Mouse (Mus musculus): ENCODE data around the gene Gm37240. TPM values are rescaled to one million over a fixed set of nuclear protein-coding genes. Genes with fewer than 3 reads are reported as not detected.

Gm37240 gene
- polyA plus RNA-seq, 1 experiment from 2014 or later: 3.0 TPM

DNA sequence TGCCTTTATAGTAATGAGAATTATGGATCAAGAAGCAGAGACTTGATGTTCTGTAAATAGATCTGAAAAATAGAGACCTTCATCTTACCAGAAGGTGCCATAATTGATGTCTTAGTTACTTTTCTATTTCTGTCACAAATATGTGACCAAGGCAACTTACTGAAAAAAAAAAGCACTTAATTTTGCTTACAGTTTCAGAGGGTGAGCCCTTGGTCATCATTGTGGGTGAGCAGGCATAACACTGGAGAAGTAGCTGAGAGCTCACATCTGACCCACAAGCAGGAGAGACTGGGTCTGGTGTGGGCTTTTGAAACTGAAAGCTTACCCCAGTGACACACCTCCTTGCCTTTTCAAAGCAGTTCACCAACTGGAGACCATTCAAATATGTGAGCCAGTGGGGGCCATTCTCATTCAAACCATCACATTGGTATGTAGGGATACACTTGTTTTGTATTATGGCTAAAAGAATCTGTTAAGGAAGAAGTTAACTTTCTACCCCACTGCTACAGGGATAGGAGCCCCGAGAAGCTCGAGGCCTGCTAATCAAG, 1066.6 kb downstream of the Gm37240 start:
- no peak overlapping the region for H3K4me3 ChIP-seq
- WGBS: 83% methylated on average over 2 of the region's 2 CpGs
- no peaks in the 10 kb centered on the region for H3K9me3 ChIP-seq
- H3K27ac ChIP-seq: no peak overlapping the region
- peaks cover 3% of the 10 kb centered on the region; the same call in 1 of the 2 replicates for H3K36me3 ChIP-seq
- no peak for DNase-seq (ENCODE audit: low spot score)
- peaks cover 7% of the 10 kb centered on the region for H3K4me1 ChIP-seq
- no peaks in the 10 kb centered on the region for H3K27me3 ChIP-seq (ENCODE audit: insufficient read depth, poor library complexity, severe bottlenecking)

DNA sequence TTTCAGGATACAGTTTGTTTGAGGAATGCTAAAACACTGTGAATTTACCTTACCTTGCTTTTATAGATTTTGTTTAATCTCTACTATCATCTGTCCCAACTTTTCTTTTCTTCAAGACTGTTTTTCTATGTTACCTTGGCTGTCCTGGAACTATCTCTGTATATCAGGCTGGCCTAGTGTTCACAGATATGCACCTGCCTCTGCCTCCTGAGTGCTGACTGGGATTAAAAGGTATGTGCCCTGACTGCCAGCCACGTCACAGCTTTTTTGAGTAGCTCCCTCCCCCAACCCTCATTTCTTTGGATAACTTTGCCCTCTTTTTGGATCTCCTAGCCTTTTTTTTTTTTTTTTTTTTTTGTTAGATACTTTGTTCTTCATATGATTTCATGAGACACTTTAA, 1070.4 kb downstream of the Gm37240 start:
- H3K4me3 ChIP-seq: no peak overlapping the region
- no peak overlapping the region for H3K27ac ChIP-seq
- H3K36me3 ChIP-seq: peaks cover 3% of the 10 kb centered on the region; the same call in 1 of the 2 replicates
- H3K27me3 ChIP-seq (ENCODE audit: insufficient read depth, poor library complexity, severe bottlenecking): no peaks in the 10 kb centered on the region
- 63% methylated on average over 1 of the region's 1 CpGs for WGBS
- no peaks in the 10 kb centered on the region for H3K9me3 ChIP-seq
- H3K4me1 ChIP-seq: peaks cover 24% of the 10 kb centered on the region
- DNase-seq (ENCODE audit: low spot score): no peak

DNA sequence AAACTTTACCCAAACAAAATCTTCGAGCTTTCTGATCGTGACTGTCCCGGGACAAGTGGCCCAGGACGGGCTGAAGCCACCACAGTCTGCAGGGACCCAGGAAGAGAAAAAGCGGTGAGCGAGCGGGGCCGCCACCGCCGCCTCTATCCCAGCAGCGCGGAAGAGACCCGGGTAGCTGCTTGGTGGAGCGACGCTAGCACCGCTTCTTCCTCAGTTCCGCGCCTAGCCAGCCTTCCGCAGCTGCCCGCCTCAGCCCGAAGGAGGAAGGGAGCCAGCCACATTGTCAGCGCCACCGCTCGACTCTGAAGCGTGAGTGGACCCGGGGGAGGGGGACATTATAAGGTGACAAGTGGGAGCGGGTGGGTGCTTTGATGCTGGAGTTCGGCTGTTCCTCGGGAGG, 1071.9 kb downstream of the Gm37240 start:
- Histone ChIP-seq H3K27me3 (ENCODE audit: insufficient read depth, poor library complexity, severe bottlenecking) (no peaks in the 10 kb centered on the region), H3K27ac (peak overlapping the region; percentile 94), H3K4me1 (peaks cover 24% of the 10 kb centered on the region), H3K4me3 (peak overlapping the region; percentile 97), H3K36me3 (peaks cover 3% of the 10 kb centered on the region; the same call in 1 of the 2 replicates), H3K9me3 (no peaks in the 10 kb centered on the region)
- DNase-seq (ENCODE audit: low spot score): peak; percentile 77
- under 1% methylated on average over 29 of the region's 29 CpGs for WGBS

DNA sequence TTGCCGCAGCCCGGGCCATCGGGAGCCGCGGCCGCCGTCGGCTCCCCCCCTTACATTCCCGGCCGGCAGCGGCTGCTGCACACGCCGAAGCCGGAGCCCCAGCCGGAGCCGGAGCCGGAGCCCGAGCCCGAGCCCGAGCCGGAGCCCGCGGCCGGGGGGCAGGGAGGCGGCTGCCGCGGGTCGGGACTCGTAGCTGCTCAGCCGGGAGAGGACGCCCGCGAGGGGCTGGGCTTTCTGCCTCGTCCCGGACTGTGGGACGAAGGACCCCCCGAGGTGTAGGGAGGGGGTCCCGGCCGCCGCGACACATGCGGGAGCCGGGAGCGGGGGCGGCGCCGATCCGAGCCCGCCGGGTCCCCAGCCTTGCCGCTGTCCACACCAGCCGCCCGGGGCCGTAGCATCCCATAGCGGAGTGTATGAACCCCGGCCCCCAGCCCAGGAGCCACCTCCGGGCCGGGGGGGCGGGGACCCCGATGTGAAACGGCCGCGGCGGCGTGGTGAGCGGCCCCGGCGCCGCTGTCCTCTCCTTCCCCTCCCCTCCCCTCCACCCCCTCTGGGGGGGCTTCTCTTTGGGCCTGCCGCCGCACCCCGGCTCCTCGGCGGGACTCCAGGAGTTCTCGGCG, 1072.4 kb downstream of the Gm37240 start, which contains the start of gene Fbxw7:
TSS of gene Fbxw7 (plus strand) at position 507 of the 620 bp plus-strand sequence.
- no peaks in the 10 kb centered on the region for H3K9me3 ChIP-seq

DNA sequence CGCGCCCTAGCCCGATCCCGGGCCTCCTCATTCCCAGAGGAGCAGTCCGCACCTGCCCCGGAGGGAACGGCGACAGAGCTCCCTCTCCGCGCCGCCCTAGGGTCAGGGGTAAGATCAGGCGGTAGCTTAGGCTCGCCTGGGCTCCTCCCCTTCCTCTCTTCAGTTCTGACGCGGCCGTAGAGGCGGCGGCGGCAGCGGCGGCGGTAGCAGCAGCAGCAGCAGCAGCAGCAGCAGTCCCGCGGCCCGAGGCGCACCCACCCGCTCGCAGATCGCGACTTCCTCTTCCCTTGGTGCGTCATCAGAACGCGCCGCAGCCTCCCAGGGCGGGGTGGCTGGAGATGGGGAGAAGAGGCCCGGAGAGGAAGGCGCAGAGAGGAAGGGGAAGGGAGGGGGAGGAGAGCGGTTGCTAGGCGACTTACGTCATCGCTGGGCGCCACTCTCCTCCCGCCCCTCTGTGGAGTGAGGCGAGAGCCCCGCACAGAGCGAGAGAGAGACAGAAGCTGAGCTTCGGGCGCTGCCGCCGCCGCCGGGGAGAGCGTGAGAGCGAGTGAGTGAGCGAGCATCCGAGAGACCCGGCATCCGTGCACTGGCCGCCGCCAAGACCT, 1073.1 kb downstream of the Gm37240 start:
- H3K27ac ChIP-seq: peak overlapping the region; percentile 94
- WGBS: 0% methylated on average over 56 of the region's 60 CpGs
- peaks cover 3% of the 10 kb centered on the region; the same call in 1 of the 2 replicates for H3K36me3 ChIP-seq
- H3K4me1 ChIP-seq: peaks cover 24% of the 10 kb centered on the region
- H3K27me3 ChIP-seq (ENCODE audit: insufficient read depth, poor library complexity, severe bottlenecking): no peaks in the 10 kb centered on the region
- H3K9me3 ChIP-seq: no peaks in the 10 kb centered on the region
- peak overlapping the region; percentile 97 for H3K4me3 ChIP-seq
- DNase-seq (ENCODE audit: low spot score): peak; percentile 99

More for the DNA sequence above, 1072.4 kb downstream of the Gm37240 start, which contains the start of gene Fbxw7:
- WGBS: under 1% methylated on average over 61 of the region's 76 CpGs
- Histone ChIP-seq H3K27me3 (ENCODE audit: insufficient read depth, poor library complexity, severe bottlenecking) (no peaks in the 10 kb centered on the region), H3K27ac (peak within 1 kb of the TSS; percentile 94), H3K4me3 (peak within 1 kb of the TSS; percentile 97), H3K36me3 (peaks cover 3% of the 10 kb centered on the region; the same call in 1 of the 2 replicates), H3K4me1 (peaks cover 24% of the 10 kb centered on the region)
- no peak for DNase-seq (ENCODE audit: low spot score)

DNA sequence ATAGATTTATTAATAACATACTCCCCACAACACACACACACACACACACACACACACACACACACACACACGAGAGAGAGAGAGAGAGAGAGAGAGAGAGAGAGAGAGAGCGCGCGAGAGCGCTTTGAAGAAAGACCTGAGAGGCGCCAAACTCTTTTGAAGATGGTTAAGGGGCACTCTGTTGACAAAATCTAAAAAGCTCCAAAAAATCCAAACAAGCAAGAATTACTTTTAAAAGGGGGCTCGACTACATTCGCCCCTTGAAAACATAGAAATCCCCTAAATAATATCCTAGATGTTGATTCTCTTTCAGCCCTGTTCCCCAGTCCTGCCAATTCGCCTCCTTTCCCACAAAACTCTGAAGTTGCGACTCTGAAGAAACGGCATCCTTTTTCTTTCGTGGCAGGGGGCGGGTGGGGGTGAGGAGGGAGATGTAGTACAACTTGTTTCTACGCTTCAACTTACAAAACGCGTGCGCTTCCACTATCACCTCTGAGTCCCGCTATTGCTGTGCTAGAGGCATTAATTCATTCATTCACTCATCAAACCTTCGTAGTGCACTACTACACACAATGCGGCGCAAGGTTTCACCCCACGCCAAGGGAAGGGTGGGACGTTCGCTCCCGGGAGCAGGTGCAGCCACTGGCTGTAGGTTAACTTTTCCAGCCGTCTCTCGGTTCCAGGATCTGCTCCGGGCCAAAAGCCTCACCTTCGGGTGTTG, 1073.7 kb downstream of the Gm37240 start:
- no peak for DNase-seq (ENCODE audit: low spot score)
- Histone ChIP-seq H3K36me3 (peaks cover 2% of the 10 kb centered on the region; the same call in 1 of the 2 replicates), H3K4me1 (peaks cover 24% of the 10 kb centered on the region), H3K27ac (peak overlapping the region; percentile 94), H3K4me3 (peak overlapping the region; percentile 97), H3K27me3 (ENCODE audit: insufficient read depth, poor library complexity, severe bottlenecking) (no peaks in the 10 kb centered on the region), H3K9me3 (no peaks in the 10 kb centered on the region)
- 1% methylated on average over 29 of the region's 29 CpGs for WGBS

DNA sequence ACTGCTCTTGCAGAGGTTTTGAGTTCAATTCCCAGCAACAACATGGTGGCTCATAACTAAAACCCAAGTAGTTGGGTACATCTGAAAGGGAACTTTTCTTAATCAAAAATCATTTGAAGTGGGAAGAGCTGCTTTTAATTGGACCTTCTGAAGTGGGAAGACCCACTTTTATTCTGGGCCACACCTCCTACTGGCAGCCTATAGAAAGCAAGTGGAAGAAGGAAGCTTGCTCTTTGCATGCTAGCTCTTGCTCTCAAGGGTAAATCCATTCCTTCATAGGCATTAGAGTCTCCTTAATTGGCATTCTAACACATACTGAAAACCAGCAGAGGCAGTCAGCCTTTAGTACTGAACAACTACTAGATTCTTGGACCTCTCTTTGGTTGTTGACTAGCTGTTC, 1076.5 kb downstream of the Gm37240 start:
- no peak for DNase-seq (ENCODE audit: low spot score)
- H3K27ac ChIP-seq: no peak overlapping the region
- no peaks in the 10 kb centered on the region for H3K36me3 ChIP-seq
- peaks cover 18% of the 10 kb centered on the region for H3K4me1 ChIP-seq
- H3K27me3 ChIP-seq (ENCODE audit: insufficient read depth, poor library complexity, severe bottlenecking): peaks cover 3% of the 10 kb centered on the region; the same call in 1 of the 2 replicates
- no peak overlapping the region for H3K4me3 ChIP-seq
- H3K9me3 ChIP-seq: no peaks in the 10 kb centered on the region

DNA sequence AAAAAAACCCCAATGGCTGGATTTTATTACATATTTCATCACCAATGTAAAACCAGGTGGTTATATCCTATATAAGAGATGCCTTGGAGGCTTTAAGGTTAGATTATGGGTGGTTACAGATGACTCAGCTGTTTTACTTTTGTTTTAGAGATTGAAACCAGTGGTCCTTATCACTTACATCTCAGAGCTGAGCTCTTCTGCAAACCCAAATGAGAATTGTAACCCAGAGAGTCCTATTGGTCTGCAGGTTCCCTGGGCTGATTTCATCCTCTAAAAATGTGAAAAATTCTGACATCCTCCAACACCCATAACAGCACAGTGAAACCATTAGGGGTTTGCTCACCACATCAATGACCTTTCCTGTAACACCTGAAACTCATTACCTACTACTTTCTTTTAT, 1078.4 kb downstream of the Gm37240 start:
- DNase-seq (ENCODE audit: low spot score): no peak
- Histone ChIP-seq H3K4me3 (no peak overlapping the region), H3K36me3 (no peaks in the 10 kb centered on the region), H3K4me1 (peaks cover 17% of the 10 kb centered on the region), H3K27ac (no peak overlapping the region), H3K9me3 (no peaks in the 10 kb centered on the region), H3K27me3 (ENCODE audit: insufficient read depth, poor library complexity, severe bottlenecking) (peaks cover 3% of the 10 kb centered on the region; the same call in 1 of the 2 replicates)

DNA sequence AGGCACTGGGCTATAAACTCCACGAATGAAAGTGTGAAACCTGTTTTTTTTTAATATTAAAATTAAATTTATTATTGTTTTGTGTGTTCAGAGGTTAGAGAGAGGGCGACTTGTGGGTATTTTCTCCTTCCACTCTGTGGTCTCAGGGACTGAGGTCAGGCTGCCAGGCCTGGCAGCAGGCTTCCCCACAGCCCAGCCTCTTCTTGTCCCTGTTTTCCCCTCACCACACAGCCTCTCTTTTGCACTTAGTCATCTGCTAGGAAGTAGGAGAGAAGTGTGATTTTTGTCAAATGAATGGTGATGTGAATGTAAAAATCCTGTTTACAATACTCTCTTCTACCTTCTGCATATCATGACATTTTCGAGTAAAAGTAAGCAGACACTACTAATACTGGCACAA, 1079.5 kb downstream of the Gm37240 start:
- H3K4me3 ChIP-seq: no peak overlapping the region
- H3K36me3 ChIP-seq: no peaks in the 10 kb centered on the region
- H3K4me1 ChIP-seq: peaks cover 11% of the 10 kb centered on the region
- WGBS: 71% methylated on average over 3 of the region's 3 CpGs
- H3K9me3 ChIP-seq: no peaks in the 10 kb centered on the region
- no peak for DNase-seq (ENCODE audit: low spot score)
- peaks cover 3% of the 10 kb centered on the region; the same call in 1 of the 2 replicates for H3K27me3 ChIP-seq (ENCODE audit: insufficient read depth, poor library complexity, severe bottlenecking)
- H3K27ac ChIP-seq: no peak overlapping the region

DNA sequence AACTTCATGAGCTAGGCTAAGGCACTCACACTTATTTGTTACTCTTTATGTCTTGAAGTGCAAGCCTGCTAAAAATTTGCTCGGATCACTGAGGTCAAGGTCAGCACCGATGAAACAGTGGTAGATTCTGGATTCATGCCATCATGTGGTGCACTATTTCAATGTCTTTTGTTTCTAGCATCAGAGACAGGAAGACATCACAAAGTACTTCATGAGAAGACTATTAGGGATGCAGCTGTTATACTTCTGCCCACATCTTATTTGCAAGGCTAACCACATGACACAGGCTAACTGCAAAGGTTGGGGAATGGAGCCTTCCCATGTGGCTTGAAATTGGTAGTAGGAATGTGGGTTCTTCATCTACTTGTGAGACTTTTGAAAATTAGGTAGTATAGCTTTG, 1081.1 kb downstream of the Gm37240 start:
- Histone ChIP-seq H3K36me3 (no peaks in the 10 kb centered on the region), H3K4me1 (peaks cover 9% of the 10 kb centered on the region), H3K27me3 (ENCODE audit: insufficient read depth, poor library complexity, severe bottlenecking) (peaks cover 3% of the 10 kb centered on the region; the same call in 1 of the 2 replicates), H3K9me3 (no peaks in the 10 kb centered on the region), H3K4me3 (no peak overlapping the region), H3K27ac (no peak overlapping the region)
- WGBS: 84% methylated on average over 2 of the region's 2 CpGs
- no peak for DNase-seq (ENCODE audit: low spot score)

DNA sequence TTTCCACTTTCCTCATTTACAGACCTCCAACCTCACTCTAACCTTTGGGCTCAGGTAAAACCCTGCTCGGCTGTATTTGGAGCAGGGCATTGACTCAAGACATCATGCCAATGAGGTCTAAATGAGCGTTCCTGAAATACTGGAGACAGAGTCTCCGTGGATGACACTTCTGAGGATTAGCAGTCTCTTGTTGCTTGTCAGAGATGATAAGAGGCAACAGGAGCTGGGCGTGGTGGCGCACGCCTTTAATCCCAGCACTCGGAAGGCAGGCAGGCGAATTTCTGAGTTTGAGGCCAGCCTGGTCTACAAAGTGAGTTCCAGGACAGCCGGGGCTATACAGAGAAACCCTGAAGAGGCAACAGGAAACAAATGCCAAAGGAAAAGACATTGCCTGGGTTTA, 1083.3 kb downstream of the Gm37240 start:
- WGBS: 29% methylated on average over 9 of the region's 9 CpGs

DNA sequence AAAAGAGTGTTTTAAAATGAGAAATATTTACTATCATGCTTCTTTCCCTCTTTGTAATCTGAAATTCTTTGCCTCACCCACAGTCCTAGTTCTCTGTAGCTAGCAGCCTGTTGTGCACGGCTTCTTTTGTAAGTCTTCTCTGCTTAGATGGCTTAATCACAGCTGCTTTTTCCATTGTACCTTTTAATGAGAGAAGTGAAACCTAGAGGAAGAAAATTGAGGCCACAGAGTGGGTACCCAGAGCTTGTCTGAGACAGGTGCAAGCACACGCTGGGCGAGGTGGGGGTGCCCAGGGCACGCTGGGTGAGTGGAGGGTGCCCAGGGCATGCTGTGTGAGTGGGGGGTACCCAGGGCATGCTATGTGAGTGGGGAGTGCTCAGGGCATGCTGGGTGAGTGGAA, 1099.4 kb downstream of the Gm37240 start:
- 86% methylated on average over 4 of the region's 4 CpGs for WGBS
- Histone ChIP-seq H3K4me1 (no peaks in the 10 kb centered on the region), H3K27me3 (ENCODE audit: insufficient read depth, poor library complexity, severe bottlenecking) (no peaks in the 10 kb centered on the region), H3K4me3 (no peak overlapping the region), H3K27ac (no peak overlapping the region), H3K36me3 (no peaks in the 10 kb centered on the region), H3K9me3 (no peaks in the 10 kb centered on the region; the same call in 1 of the 2 replicates)
- DNase-seq (ENCODE audit: low spot score): no peak

More for the DNA sequence above, 1083.3 kb downstream of the Gm37240 start:
- Histone ChIP-seq H3K27ac (no peak overlapping the region), H3K27me3 (ENCODE audit: insufficient read depth, poor library complexity, severe bottlenecking) (peaks cover 3% of the 10 kb centered on the region; the same call in 1 of the 2 replicates), H3K36me3 (no peaks in the 10 kb centered on the region), H3K4me1 (peaks cover 9% of the 10 kb centered on the region), H3K9me3 (no peaks in the 10 kb centered on the region), H3K4me3 (no peak overlapping the region)
- DNase-seq (ENCODE audit: low spot score): no peak

DNA sequence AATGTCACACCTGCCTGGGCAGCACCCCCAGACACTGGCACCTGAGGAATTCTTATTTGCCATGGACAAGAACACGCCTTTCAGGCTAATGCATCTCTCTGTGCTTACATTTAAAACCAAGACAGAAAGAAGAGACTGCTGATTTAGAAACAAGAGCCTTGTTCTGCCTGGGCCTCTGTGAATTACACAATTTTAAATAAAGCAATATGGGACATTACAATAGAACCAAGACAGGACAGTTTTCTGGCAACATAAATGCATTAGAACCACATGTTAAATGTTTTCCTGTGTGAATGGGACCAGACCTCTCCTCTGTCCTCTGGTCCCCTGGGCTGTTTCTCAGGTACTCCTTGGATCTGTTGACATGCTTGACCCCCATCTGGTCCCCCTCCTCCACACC, 1111.2 kb downstream of the Gm37240 start:
- WGBS: 69% methylated on average over 1 of the region's 1 CpGs
- H3K27ac ChIP-seq: no peak overlapping the region
- H3K36me3 ChIP-seq: no peaks in the 10 kb centered on the region
- no peak overlapping the region for H3K4me3 ChIP-seq
- DNase-seq (ENCODE audit: low spot score): no peak
- no peaks in the 10 kb centered on the region for H3K27me3 ChIP-seq (ENCODE audit: insufficient read depth, poor library complexity, severe bottlenecking)
- no peaks in the 10 kb centered on the region for H3K4me1 ChIP-seq
- H3K9me3 ChIP-seq: no peaks in the 10 kb centered on the region
